Mouse (Mus musculus): ENCODE results near the gene Vmn1r82. TPM values are rescaled to one million over a fixed set of nuclear protein-coding genes. Genes with fewer than 3 reads are reported as not detected.

The Vmn1r82 gene
- not detected in 2 replicates for polyA plus RNA-seq (2012; rRNA removed)
- polyA plus RNA-seq (2014; fragmentation: Nextera tagmentation; extraction: Ambion mirVana): not detected in 2 replicates

GRCm38 (mm10) chr7:12300130-12300529 lies at the start of gene Vmn1r82:
Vmn1r82 (plus strand) TSS chr7:12300430.
- Histone ChIP-seq H3K27ac (replicated peaks; ENCODE audit: low read depth, low read length) (no peak within 1 kb of the TSS), H3K4me3 (replicated peaks; ENCODE audit: low read length) (no peak within 1 kb of the TSS)
- no peak for DNase-seq (ENCODE audit: low spot score)

GRCm38 (mm10) chr7:12268169-12268568 lies 32.1 kb upstream of the Vmn1r82 start, which contains the start of gene Vmn1r81:
Vmn1r81 (minus strand) TSS chr7:12268269.
- DNase-seq (ENCODE audit: low spot score): no peak
- peaks cover 4% of the 10 kb centered on the region; the same call in 1 of the 2 replicates for H3K9me3 ChIP-seq (ENCODE audit: control insufficient read depth, low read length)
- no peaks in the 10 kb centered on the region for H3K36me3 ChIP-seq (ENCODE audit: control insufficient read depth, insufficient read depth, low read length)
- WGBS: 63% methylated on average over 1 of the region's 1 CpGs
- H3K9ac ChIP-seq (ENCODE audit: low read depth, low read length, severe bottlenecking): no peak within 1 kb of the TSS
- H3K27me3 ChIP-seq (ENCODE audit: control insufficient read depth, insufficient read depth, low read length): no peaks in the 10 kb centered on the region
- no peak within 1 kb of the TSS for H3K27ac ChIP-seq (replicated peaks; ENCODE audit: low read depth, low read length)
- TF ChIP-seq POLR2A (IDR thresholded peaks at IDR 0.05; ENCODE audit: borderline replicate concordance, extremely low read depth, insufficient read depth, insufficient read length): no peak
- H3K4me3 ChIP-seq (replicated peaks; ENCODE audit: low read length): no peak within 1 kb of the TSS
- no peaks in the 10 kb centered on the region for H3K4me1 ChIP-seq (ENCODE audit: control insufficient read depth, insufficient read depth, low read length)
- H3K4me2 ChIP-seq (replicated peaks; ENCODE audit: low read depth, low read length, severe bottlenecking): no peak within 1 kb of the TSS
- no peak for ATAC-seq (ENCODE audit: low FRiP score, low read depth)

More at GRCm38 (mm10) chr7:12300130-12300529, at the start of gene Vmn1r82:
- no peak for ATAC-seq (ENCODE audit: low FRiP score, low read depth)
- H3K9ac ChIP-seq (ENCODE audit: low read depth, low read length, severe bottlenecking): no peak within 1 kb of the TSS
- no peaks in the 10 kb centered on the region for H3K27me3 ChIP-seq (ENCODE audit: control insufficient read depth, insufficient read depth, low read length)
- H3K4me1 ChIP-seq (ENCODE audit: control insufficient read depth, insufficient read depth, low read length): no peaks in the 10 kb centered on the region
- no peak within 1 kb of the TSS for H3K4me2 ChIP-seq (replicated peaks; ENCODE audit: low read depth, low read length, severe bottlenecking)
- 57% methylated on average over 2 of the region's 2 CpGs for WGBS
- no peak for TF ChIP-seq POLR2A (IDR thresholded peaks at IDR 0.05; ENCODE audit: borderline replicate concordance, extremely low read depth, insufficient read depth, insufficient read length)
- H3K9me3 ChIP-seq (ENCODE audit: control insufficient read depth, low read length): 0 out of 2 replicates have a peak, but pooled peaks cover 8% of the 10 kb centered on the region
- no peaks in the 10 kb centered on the region for H3K36me3 ChIP-seq (ENCODE audit: control insufficient read depth, insufficient read depth, low read length)

- 83% methylated on average over 2 of the region's 2 CpGs for WGBS
- ATAC-seq (ENCODE audit: low FRiP score, low read depth) (no peak), DNase-seq (ENCODE audit: low spot score) (no peak)
- H3K4me3 ChIP-seq (replicated peaks; ENCODE audit: low read length): no peak within 1 kb of the TSS
- H3K9me3 ChIP-seq (ENCODE audit: control insufficient read depth, low read length): no peaks in the 10 kb centered on the region; the same call in 1 of the 2 replicates
- no peaks in the 10 kb centered on the region for H3K36me3 ChIP-seq (ENCODE audit: control insufficient read depth, insufficient read depth, low read length)
- TF ChIP-seq POLR2A (IDR thresholded peaks at IDR 0.05; ENCODE audit: borderline replicate concordance, extremely low read depth, insufficient read depth, insufficient read length): no peak
- no peaks in the 10 kb centered on the region for H3K4me1 ChIP-seq (ENCODE audit: control insufficient read depth, insufficient read depth, low read length)
- H3K27me3 ChIP-seq (ENCODE audit: control insufficient read depth, insufficient read depth, low read length): no peaks in the 10 kb centered on the region
- no peak within 1 kb of the TSS for H3K9ac ChIP-seq (ENCODE audit: low read depth, low read length, severe bottlenecking)
- H3K27ac ChIP-seq (replicated peaks; ENCODE audit: low read depth, low read length): no peak within 1 kb of the TSS
- H3K4me2 ChIP-seq (replicated peaks; ENCODE audit: low read depth, low read length, severe bottlenecking): no peak within 1 kb of the TSS
Observed at GRCm38 (mm10) chr7:12329381-12329780, 29.2 kb downstream of the Vmn1r82 start, which contains the start of gene Vmn1r83. Vmn1r83 (minus strand) TSS chr7:12329481.

Other genes with a start within 250 kb of the Vmn1r82 start
- not detected in 2 replicates for gene Vmn1r78, start 150.2 kb upstream of the Vmn1r82 start, polyA plus RNA-seq (2012; rRNA removed)
- not detected in 2 replicates for gene Vmn1r78, start 150.2 kb upstream of the Vmn1r82 start, polyA plus RNA-seq (2014; fragmentation: Nextera tagmentation; extraction: Ambion mirVana)
- not detected in 2 replicates for gene Vmn1r79, start 129.2 kb upstream of the Vmn1r82 start, polyA plus RNA-seq (2012; rRNA removed)
- not detected in 2 replicates for gene Vmn1r79, start 129.2 kb upstream of the Vmn1r82 start, polyA plus RNA-seq (2014; fragmentation: Nextera tagmentation; extraction: Ambion mirVana)
- gene Vmn1r80, start 111.1 kb upstream of the Vmn1r82 start, polyA plus RNA-seq (2012; rRNA removed): not detected in 2 replicates
- gene Vmn1r80, start 111.1 kb upstream of the Vmn1r82 start, polyA plus RNA-seq (2014; fragmentation: Nextera tagmentation; extraction: Ambion mirVana): not detected in 2 replicates
- gene Vmn1r81, start 32.2 kb upstream of the Vmn1r82 start, polyA plus RNA-seq (2012; rRNA removed): not detected in 2 replicates
- not detected in 2 replicates for gene Vmn1r81, start 32.2 kb upstream of the Vmn1r82 start, polyA plus RNA-seq (2014; fragmentation: Nextera tagmentation; extraction: Ambion mirVana)
- gene Vmn1r83, start 29.1 kb downstream of the Vmn1r82 start, polyA plus RNA-seq (2012; rRNA removed): not detected in 2 replicates
- 0.10 TPM in 1 of 2 replicates, not detected in the other for gene Vmn1r83, start 29.1 kb downstream of the Vmn1r82 start, polyA plus RNA-seq (2014; fragmentation: Nextera tagmentation; extraction: Ambion mirVana)
- 0.03 and 0.04 TPM in 2 replicates for gene Vmn1r84, start 68.8 kb downstream of the Vmn1r82 start, polyA plus RNA-seq (2012; rRNA removed)
- gene Vmn1r84, start 68.8 kb downstream of the Vmn1r82 start, polyA plus RNA-seq (2014; fragmentation: Nextera tagmentation; extraction: Ambion mirVana): not detected in 2 replicates
- 3.3 TPM in 2 replicates for gene Zfp551, start 122.3 kb downstream of the Vmn1r82 start, polyA plus RNA-seq (2012; rRNA removed)
- gene Zfp551, start 122.3 kb downstream of the Vmn1r82 start, polyA plus RNA-seq (2014; fragmentation: Nextera tagmentation; extraction: Ambion mirVana): 5.3 and 6.6 TPM in 2 replicates
- 9.6 and 12.3 TPM in 2 replicates for gene Zfp606, start 177.9 kb downstream of the Vmn1r82 start, polyA plus RNA-seq (2012; rRNA removed)
- 23.5 and 27.9 TPM in 2 replicates for gene Zfp606, start 177.9 kb downstream of the Vmn1r82 start, polyA plus RNA-seq (2014; fragmentation: Nextera tagmentation; extraction: Ambion mirVana)
- gene 2900092C05Rik, start 212.1 kb downstream of the Vmn1r82 start, polyA plus RNA-seq (2012; rRNA removed): not detected in 2 replicates
- gene 2900092C05Rik, start 212.1 kb downstream of the Vmn1r82 start, polyA plus RNA-seq (2014; fragmentation: Nextera tagmentation; extraction: Ambion mirVana): not detected in 2 replicates